Mouse (Mus musculus): ENCODE data around the gene Cgn.

The Cgn gene

DNA sequence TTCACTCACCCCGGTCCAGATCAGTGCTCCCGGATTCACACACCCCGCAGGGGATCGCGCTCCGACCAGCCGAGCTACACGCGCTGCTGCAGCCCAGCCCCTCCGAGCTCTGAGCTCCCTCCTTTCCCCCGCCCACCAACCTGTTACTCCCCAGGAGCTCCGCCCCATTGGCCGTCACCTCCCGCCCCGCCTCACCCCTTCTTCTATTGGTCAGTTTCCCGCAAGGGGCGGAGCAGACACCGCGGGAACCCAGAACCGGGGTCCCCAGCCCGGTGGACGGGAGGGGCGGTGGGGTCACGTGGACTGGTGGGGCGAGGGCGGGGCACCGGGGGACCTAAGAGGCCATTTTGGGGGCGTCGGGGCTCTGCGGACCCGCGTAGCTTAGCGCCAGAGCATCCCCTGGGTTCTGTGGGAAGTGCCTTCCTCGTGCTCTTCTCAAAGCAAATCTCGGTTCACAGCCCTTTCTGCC lies at the start of gene Cgn:
Gene Cgn (minus strand): TSS at position 126 of the 469 bp plus-strand sequence.
- DNase-seq (ENCODE audit: low spot score), result peak; percentile 98

DNA sequence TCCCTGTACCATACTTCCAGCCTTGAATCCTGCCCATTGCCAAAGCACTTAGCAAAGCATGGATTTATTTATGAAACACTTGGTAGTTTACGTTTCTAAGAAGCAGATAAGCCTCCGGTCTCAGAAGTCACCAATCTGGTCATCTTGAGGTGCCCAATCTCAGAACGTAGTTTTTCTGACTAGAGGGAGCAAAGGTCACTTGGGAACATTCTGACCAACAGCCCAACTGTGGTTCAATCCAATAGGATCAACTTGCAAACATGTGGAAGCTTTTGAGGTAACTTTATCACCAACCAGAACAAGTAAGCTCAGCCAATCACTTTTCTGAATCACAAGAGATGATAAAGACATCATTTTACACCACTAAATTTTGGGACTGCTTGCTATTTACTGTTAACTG lies 49.1 kb upstream of the Cgn start:
- peak; percentile 18 for DNase-seq (ENCODE audit: low spot score)

DNA sequence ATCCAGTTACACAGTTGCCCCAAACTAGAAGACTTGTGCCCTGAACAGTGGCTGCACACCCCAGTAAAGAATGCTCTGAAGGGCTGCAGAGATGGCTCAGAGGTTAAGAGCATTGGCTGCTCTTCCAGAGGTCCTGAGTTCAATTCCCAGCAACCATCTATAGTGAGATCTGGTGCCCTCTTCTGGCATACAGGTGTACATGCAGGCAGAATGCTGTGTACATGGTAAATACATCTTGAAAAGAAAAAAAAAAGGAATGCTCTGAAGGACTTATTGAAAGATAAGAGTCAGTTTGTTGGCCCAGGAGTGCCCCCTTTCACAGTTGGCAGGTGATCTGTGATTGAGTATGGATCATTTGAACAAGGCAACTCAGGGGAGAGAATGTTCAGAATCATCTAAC lies 47.1 kb upstream of the Cgn start:
- no peak for DNase-seq (ENCODE audit: low spot score)

- peak; percentile 63 for DNase-seq (ENCODE audit: low spot score)
These were observed 46.4 kb upstream of the Cgn start for GRCm38 (mm10) chr3:94832701-94833100.

- peak; percentile 28 for DNase-seq (ENCODE audit: low spot score)
These were observed 45.8 kb upstream of the Cgn start for GRCm38 (mm10) chr3:94832100-94832499.

DNA sequence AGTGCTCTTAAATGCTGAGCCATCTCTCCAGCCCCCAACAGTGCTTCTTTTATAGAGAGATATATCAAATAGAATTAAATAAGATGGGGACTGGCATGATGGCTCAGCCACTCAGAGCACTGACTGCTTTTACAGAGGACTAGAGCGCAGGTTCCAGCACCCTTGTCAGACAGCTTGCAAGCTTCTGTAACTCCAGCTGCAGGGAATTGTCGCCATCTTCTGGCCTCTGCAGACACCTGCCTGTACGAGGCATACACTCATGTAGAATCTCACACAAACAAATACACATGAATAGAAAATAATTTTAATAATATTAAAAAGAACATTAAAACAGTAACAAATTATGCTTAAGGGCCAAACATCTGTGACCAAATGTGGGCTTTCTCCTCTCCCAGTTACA lies 37.8 kb upstream of the Cgn start:
- DNase-seq (ENCODE audit: low spot score), result no peak

DNA sequence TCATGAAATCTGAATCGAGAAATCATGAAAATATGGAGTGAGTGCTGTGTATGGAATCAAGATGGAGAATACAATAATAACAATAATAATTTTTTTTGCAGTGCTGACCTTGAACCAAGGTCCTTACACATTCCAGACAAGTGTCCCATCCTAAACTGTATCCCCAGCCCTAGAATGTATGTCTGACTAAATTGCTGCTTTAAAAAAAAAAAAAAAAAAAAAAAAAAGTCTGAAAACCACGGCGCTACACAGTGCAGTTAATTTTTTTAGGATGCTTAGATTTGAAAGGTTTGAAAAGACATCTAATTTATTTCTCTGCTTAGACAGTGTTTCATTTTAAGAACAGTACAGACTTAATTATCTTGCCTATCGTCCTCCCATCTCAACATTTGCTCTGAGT lies 35.8 kb upstream of the Cgn start:
- DNase-seq (ENCODE audit: low spot score), result no peak

GRCm38 (mm10) chr3:94821008-94821638 lies 34.8 kb upstream of the Cgn start:
- peak; percentile 54 for DNase-seq (ENCODE audit: low spot score)

DNA sequence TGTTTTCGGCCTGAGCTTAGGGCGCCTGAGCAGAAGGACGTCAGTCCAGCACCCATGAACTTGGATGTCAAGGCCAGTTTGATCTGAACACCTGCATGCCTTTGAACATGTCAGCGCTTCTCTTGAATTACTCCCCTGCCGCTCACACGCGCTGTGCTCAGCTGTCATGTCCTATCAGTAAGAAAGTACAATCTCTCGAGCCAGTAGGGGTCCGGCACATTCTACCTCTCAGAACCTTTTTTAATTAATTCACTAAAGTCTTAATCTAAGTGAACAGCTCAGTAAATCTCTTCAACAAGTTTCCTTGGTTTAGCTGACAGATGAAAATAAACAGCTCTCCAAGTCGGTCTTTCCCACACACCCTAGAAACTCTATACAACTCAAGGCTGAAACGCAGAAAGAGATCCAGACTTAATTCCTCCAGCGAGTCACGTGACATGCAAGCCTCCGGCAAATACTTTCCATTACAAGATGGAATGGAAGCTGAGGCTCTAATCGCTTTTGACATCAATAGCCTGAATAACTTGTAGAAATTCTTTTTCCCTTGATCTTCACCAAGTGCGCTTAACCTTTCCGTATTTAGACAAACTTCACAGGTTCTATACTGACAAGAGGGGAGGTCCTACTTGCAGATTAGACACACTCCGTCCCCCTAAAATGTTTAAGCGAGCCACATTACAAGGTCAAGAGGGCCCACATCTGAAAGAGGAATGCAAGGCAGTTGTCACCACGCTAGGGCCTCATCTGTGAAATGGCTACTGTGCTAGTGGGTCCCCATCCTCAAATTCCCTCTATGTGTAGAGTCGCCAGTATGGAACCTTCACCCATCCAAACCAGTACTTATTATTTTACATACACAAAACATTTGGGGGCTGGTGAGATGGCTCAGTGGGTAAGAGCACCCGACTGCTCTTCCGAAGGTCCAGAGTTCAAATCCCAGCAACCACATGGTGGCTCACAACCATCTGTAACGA lies 33.4 kb upstream of the Cgn start:
- no peak for DNase-seq (ENCODE audit: low spot score)

DNA sequence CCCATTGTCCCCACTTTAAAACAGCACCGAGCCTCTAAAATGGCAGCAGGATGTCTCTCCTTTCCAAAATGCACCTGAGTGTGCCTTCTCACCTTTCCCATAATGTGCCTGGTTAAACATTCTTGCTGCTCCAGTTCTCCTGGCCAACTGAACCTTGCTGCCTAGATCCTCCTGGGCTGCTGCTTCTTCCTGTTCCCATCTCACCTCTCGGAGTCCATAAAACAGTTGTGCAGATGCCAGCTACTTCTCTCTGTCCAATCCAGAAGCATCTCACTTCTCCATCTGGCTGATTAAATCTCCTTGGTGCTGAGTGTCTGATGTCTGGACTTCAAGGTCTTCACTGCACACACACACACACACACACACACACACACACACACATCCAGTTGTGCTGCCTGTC lies 31.4 kb upstream of the Cgn start:
- no peak for DNase-seq (ENCODE audit: low spot score)

DNA sequence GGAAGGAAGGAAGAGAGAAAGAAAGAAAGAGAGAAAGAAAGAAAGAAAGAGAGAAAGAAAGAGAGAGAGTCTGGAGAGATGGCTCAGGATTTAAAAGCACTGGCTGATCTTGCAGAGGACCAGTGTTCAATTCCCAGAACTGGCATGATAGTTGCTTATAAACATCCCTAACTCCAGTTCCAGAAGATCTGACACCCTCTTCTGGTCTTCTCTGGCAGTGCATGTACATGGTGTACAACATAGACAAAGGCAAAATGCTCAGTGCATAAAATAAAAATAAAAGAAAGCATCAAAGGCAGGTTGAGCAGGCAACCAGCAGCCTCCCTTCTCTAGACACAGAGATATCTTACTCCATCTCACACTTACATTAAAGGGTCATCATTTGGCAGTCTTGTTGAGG lies 29.3 kb upstream of the Cgn start:
- no peak for DNase-seq (ENCODE audit: low spot score)

DNA sequence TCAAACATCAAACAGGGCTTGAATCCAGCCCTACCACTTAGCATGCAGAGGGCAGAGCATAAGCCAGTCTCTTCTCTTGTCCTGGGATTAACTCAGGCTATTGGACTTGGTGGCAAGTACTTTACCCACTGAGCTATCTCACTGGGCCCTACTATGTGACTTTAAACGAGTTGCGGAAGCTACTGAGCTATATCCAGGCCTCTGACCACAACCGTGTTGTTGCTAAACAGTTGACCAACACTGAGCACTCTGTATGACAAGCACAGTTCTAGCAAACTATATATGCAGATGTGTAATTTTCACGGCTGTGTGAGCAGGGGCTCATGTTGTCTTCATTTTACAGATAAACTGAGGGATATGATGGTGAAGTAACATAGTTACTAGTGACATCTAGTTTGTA lies 28.4 kb upstream of the Cgn start:
- no peak for DNase-seq (ENCODE audit: low spot score)

GRCm38 (mm10) chr3:94814063-94814462 lies 27.8 kb upstream of the Cgn start:
- no peak for DNase-seq (ENCODE audit: low spot score)

GRCm38 (mm10) chr3:94813651-94814050 lies 27.4 kb upstream of the Cgn start:
- DNase-seq (ENCODE audit: low spot score), result no peak

DNA sequence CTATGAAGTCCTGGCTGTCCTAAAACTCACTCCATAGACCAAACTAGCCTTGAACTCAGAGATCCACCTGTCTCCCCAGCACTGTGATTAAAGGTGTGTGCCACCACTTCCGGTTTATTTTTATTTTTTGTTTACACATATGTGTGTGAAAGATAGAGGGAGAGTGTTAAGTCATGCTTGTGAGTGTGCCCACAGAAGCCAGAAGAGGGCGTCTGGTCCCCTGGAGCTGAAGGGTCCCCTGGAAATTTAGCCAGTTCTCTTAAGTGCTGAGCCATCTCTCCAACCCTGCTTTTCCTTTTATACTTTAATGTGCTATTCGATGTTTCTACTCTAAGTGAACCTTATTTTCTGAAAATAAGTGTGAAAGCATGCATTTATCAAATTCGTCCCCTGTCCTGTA lies 25.3 kb upstream of the Cgn start:
- DNase-seq (ENCODE audit: low spot score), result no peak

- no peak for DNase-seq (ENCODE audit: low spot score)
These were observed 22.0 kb upstream of the Cgn start for GRCm38 (mm10) chr3:94808296-94808695.

DNA sequence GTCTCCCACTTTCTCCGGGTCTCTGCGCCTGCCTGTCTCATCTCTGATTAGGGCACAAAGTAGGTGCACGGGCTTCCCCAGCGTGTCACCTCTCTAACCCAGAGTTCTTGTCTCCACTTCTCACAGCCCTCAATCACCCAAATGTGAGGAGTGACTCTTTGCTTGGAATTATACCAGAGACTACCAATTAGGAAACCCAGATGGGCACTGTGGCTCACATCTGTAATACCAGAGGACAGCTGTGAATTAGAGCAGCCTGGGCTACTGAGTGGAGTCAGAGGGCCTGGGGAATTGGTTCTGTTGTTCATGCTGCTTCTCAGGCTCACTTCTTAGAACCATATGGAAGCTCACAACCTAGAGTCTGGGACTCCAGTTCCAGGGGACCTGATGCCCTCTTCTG lies 18.7 kb upstream of the Cgn start:
- no peak for DNase-seq (ENCODE audit: low spot score)

GRCm38 (mm10) chr3:94804146-94804545 lies 17.9 kb upstream of the Cgn start:
- DNase-seq (ENCODE audit: low spot score), result no peak

- no peak for DNase-seq (ENCODE audit: low spot score)
These were observed 9.9 kb upstream of the Cgn start for GRCm38 (mm10) chr3:94796181-94796580.

DNA sequence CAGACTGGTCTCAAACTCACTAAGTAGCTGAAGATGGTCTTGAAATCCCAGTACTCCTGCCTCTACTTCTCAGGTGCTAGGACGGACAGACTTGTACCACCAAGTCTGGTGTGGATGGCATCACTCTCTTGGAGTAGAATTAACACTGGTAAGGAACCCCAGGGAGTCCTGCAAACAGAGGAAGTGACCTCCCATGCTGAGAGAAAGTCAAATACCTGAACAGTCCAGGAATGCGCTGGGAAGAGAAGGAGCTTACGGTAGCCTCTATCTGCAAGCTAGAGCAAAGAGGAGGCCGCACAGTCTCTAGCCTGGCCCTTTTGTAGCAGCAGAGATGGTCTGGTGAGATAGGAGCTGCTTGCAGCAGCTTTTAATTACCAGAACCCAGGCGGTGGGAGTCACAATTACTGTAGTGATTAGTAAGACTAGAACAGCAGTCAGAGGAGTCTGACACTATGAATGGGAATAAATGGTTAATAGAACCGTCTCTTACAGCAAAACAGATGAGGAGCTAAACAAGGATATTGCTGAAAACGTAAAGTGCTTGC lies 9.4 kb upstream of the Cgn start:
- DNase-seq (ENCODE audit: low spot score), result peak; percentile 44

- no peak for DNase-seq (ENCODE audit: low spot score)
These were observed 8.1 kb upstream of the Cgn start for GRCm38 (mm10) chr3:94794359-94794758.

- DNase-seq (ENCODE audit: low spot score), result no peak
These were observed 7.4 kb upstream of the Cgn start for GRCm38 (mm10) chr3:94793672-94794071.

- no peak for DNase-seq (ENCODE audit: low spot score)
These were observed 6.0 kb upstream of the Cgn start for GRCm38 (mm10) chr3:94792258-94792657.
